Mouse (Mus musculus) MEL (cell line): Measurements from ENCODE around the gene Pcdh17. TPM values are rescaled to one million over a fixed set of nuclear protein-coding genes. Genes with fewer than 3 reads are reported as not detected.

Experiments
- DNase-seq: peaks from one replicate; pipeline ENCODE4 v3.0.0; 2011; ENCODE audit warnings: low read depth, low spot score
- H3K27ac ChIP-seq: 2 replicates; pipeline ENCODE4 v1.5.1; 2012; ENCODE audit warnings: low read depth, mild to moderate bottlenecking, control low read depth, low read length, moderate library complexity; ENCODE audit not compliant: control insufficient read depth
- H3K27me3 ChIP-seq, 2 experiments: fragments of 150-350 bp in 1 of 2; sonication (generic) in 1 of 2; 2 replicates each; pipeline ENCODE4 v1.6.1; 2012; ENCODE audit warnings: low read length in 2 of 2, mild to moderate bottlenecking in 2 of 2, improper control_type of control experiment in 1 of 2, moderate library complexity in 1 of 2; ENCODE audit not compliant: insufficient read depth in 2 of 2, control insufficient read depth in 1 of 2
- H3K36me3 ChIP-seq, 2 experiments: 2 replicates each; pipeline ENCODE4 v1.6.1; 2012 to 2014; ENCODE audit warnings: low read length in 2 of 2, improper control_type of control experiment in 1 of 2, inconsistent platforms in 1 of 2, mild to moderate bottlenecking in 1 of 2; ENCODE audit not compliant: insufficient read depth in 2 of 2, control insufficient read depth in 1 of 2
- H3K4me1 ChIP-seq, 2 experiments: fragments of 150-350 bp in 1 of 2; sonication (generic) in 1 of 2; 2 replicates each; pipeline ENCODE4 v1.6.1; 2012; ENCODE audit warnings: low read length in 2 of 2, improper control_type of control experiment in 1 of 2, mild to moderate bottlenecking in 1 of 2; ENCODE audit not compliant: insufficient read depth in 2 of 2, control insufficient read depth in 1 of 2
- H3K4me3 ChIP-seq, 2 experiments: fragments of 150-350 bp in 1 of 2; sonication (generic) in 1 of 2; 2 replicates each; pipeline ENCODE4 v1.5.1; 2012; ENCODE audit warnings: low read depth in 2 of 2, low read length in 2 of 2, mild to moderate bottlenecking in 2 of 2, moderate library complexity in 2 of 2, control low read depth in 1 of 2, improper control_type of control experiment in 1 of 2; ENCODE audit not compliant: control insufficient read depth in 1 of 2, insufficient read depth in 1 of 2
- H3K79me2 ChIP-seq: 2 replicates; pipeline ENCODE4 v1.6.1; 2012; ENCODE audit warnings: mild to moderate bottlenecking, low read length, moderate library complexity; ENCODE audit not compliant: control insufficient read depth, poor library complexity, insufficient read depth
- H3K9ac ChIP-seq: 2 replicates; pipeline ENCODE4 v1.6.1; 2012; ENCODE audit warnings: low read depth, mild to moderate bottlenecking, control low read depth, low read length, moderate library complexity; ENCODE audit not compliant: control insufficient read depth, poor library complexity, severe bottlenecking
- H3K9me3 ChIP-seq: fragments of 150-350 bp; sonication (generic); replicated peaks from 2 replicates; pipeline ENCODE4 v1.6.1; 2012; ENCODE audit warnings: mild to moderate bottlenecking, low read length, improper control_type of control experiment, moderate library complexity; ENCODE audit not compliant: insufficient read depth
- BHLHE40 ChIP-seq: IDR thresholded peaks from 2 replicates; pipeline ENCODE4 v1.6.1; 2012; ENCODE audit warnings: low read depth, mild to moderate bottlenecking, inconsistent platforms, low read length, improper control_type of control experiment, borderline replicate concordance
- CHD1 ChIP-seq: IDR thresholded peaks from 2 replicates; pipeline ENCODE4 v1.6.1; 2012; ENCODE audit warnings: low read depth, mild to moderate bottlenecking, inconsistent platforms, low read length, improper control_type of control experiment
- CTCF ChIP-seq, 3 experiments: IDR thresholded peaks in 2 of 3; conservative IDR thresholded peaks in 1 of 3; 2 replicates each; pipeline ENCODE4 v1.5.1; 2011 to 2012; ENCODE audit warnings: low read length in 3 of 3, low read depth in 2 of 3, mild to moderate bottlenecking in 2 of 3, improper control_type of control experiment in 1 of 3, inconsistent platforms in 1 of 3, mixed read lengths in 1 of 3, moderate library complexity in 1 of 3; ENCODE audit not compliant: control insufficient read depth in 1 of 3, insufficient read depth in 1 of 3, poor library complexity in 1 of 3, severe bottlenecking in 1 of 3
- EP300 ChIP-seq, 2 experiments: IDR thresholded peaks; 2 replicates each; pipeline ENCODE4 v1.6.1; 2011; ENCODE audit warnings: improper control_type of control experiment in 2 of 2, low read length in 2 of 2, low read depth in 1 of 2, mild to moderate bottlenecking in 1 of 2
- ETS1 ChIP-seq: IDR thresholded peaks from 2 replicates; pipeline ENCODE4 v1.6.1; 2012; ENCODE audit warnings: low read depth, mild to moderate bottlenecking, inconsistent platforms, low read length, improper control_type of control experiment, moderate library complexity
- JUND ChIP-seq: IDR thresholded peaks from 2 replicates; pipeline ENCODE4 v1.6.1; 2011; ENCODE audit warnings: low read depth, mild to moderate bottlenecking, improper control_type of control experiment, low read length
- MAX ChIP-seq: IDR thresholded peaks from 2 replicates; pipeline ENCODE4 v1.6.1; 2011; ENCODE audit warnings: low read length, improper control_type of control experiment
- MXI1 ChIP-seq: IDR thresholded peaks from 2 replicates; pipeline ENCODE4 v1.6.1; 2011; ENCODE audit warnings: mild to moderate bottlenecking, low read depth, low read length, improper control_type of control experiment
- NELFE ChIP-seq: IDR thresholded peaks from 2 replicates; pipeline ENCODE4 v1.6.1; 2011; ENCODE audit warnings: low read depth, low read length, improper control_type of control experiment
- NRF1 ChIP-seq: IDR thresholded peaks from 2 replicates; pipeline ENCODE4 v1.6.1; 2014; ENCODE audit warnings: low read depth, mild to moderate bottlenecking, inconsistent platforms, low read length, improper control_type of control experiment, moderate library complexity; ENCODE audit not compliant: poor library complexity, insufficient read depth, severe bottlenecking
- RAD21 ChIP-seq: IDR thresholded peaks from 2 replicates; pipeline ENCODE4 v1.6.1; 2011; ENCODE audit warnings: mild to moderate bottlenecking, low read depth, low read length, improper control_type of control experiment
- TAL1 ChIP-seq: IDR thresholded peaks from 2 replicates; pipeline ENCODE4 v1.6.1; 2012; ENCODE audit warnings: mild to moderate bottlenecking, inconsistent platforms, low read length, moderate library complexity, mixed read lengths
- TBP ChIP-seq: IDR thresholded peaks from 2 replicates; pipeline ENCODE4 v1.8.0; 2011; ENCODE audit warnings: low read depth, low read length, improper control_type of control experiment
- UBTF ChIP-seq: IDR thresholded peaks from 2 replicates; pipeline ENCODE4 v1.6.1; 2012; ENCODE audit warnings: low read depth, mild to moderate bottlenecking, inconsistent platforms, low read length, improper control_type of control experiment, moderate library complexity, borderline replicate concordance; ENCODE audit not compliant: insufficient read depth
- ZC3H11A ChIP-seq: IDR thresholded peaks from 2 replicates; pipeline ENCODE4 v1.6.1; 2012; ENCODE audit warnings: low read depth, mild to moderate bottlenecking, inconsistent platforms, low read length, improper control_type of control experiment
- ZKSCAN1 ChIP-seq: IDR thresholded peaks from 2 replicates; pipeline ENCODE4 v1.6.1; 2012; ENCODE audit warnings: low read depth, mild to moderate bottlenecking, inconsistent platforms, low read length, improper control_type of control experiment, moderate library complexity
- ZMIZ1 ChIP-seq: IDR thresholded peaks from 2 replicates; pipeline ENCODE4 v1.6.1; 2012; ENCODE audit warnings: low read depth, mild to moderate bottlenecking, inconsistent platforms, low read length, improper control_type of control experiment, moderate library complexity
- polyA plus RNA-seq, 2 experiments: library from polyadenylated mRNA; stranded (reverse) in 1 of 2; unstranded in 1 of 2; fragments of >175 nt in 1 of 2; fragments of >200 nt in 1 of 2; gene quantifications; 2 replicates each; pipeline versions ENCODE4 v1.2.1 to v1.2.4; 2012; ENCODE audit warnings: low replicate concordance in 2 of 2, low read depth in 1 of 2; ENCODE audit not compliant: insufficient read length in 2 of 2, insufficient read depth in 1 of 2, missing spikeins in 1 of 2
- total RNA-seq: library from RNA; depleted of rRNA; stranded (reverse); fragments of 300-350 nt; gene quantifications from 2 replicates; pipeline ENCODE4 v1.2.3, GENCODE M21; 2012

Pcdh17 gene
- total and polyA plus RNA-seq, 3 experiments = not detected

DNA sequence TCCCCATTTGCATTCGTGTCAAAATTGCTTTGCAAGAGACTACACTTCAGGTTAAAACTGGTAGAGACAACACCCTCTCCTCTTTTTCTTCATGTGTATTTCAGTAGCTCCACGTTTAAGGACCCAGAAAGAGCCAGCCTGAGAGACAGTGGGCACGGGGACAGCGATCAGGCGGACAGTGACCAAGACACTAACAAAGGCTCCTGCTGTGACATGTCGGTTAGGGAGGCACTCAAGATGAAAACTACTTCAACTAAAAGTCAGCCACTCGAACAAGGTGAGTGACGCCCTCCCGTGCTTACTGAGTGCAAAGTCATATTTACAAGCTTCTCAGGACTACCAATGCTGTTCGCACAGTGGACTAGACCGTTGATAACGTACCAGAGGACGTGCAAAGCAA, 34.0 kb downstream of the Pcdh17 start:
- H3K27me3 ChIP-seq = no peaks in the 10 kb centered on the region
- H3K9me3 ChIP-seq = no peaks in the 10 kb centered on the region
- H3K4me1 ChIP-seq = no peaks in the 10 kb centered on the region
- H3K36me3 ChIP-seq = no peaks in the 10 kb centered on the region
- TF ChIP-seq JUND (no peak), TAL1 (no peak), ZMIZ1 (no peak), UBTF (no peak)
- H3K4me3 ChIP-seq = no peak overlapping the region
- no peaks in the 10 kb centered on the region for H3K79me2 ChIP-seq
- DNase-seq = no peak
- no peak overlapping the region for H3K27ac ChIP-seq
- H3K9ac ChIP-seq = no peak overlapping the region

DNA sequence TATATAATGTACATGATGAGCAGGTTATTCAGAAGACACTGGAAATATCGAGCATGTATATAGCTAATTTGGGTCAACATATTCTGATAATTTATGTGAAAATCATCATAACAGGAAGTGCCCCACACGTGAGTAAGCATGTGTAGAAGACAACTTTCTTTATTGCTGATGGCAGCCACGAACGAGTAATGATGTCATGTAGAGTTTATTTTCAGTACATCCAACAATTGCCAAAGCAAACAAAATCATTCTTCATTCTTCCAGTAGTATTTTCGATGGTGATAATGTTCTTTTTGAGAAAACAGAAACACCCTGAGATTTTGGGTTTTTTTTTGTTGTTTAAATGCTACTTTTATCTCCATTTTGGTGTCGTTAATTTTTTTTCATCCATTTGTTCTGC, 37.2 kb downstream of the Pcdh17 start:
- TF ChIP-seq MXI1 (no peak), ZKSCAN1 (no peak), ZC3H11A (no peak), TAL1 (no peak), TBP (no peak), NELFE (no peak), ETS1 (no peak), JUND (no peak), RAD21 (no peak), EP300 (IDR thresholded peaks at IDR 0.05; ENCODE audit: low read depth in 1 of 2, low read length in 2 of 2) (no peak), CHD1 (no peak), NRF1 (no peak), BHLHE40 (no peak), MAX (no peak), CTCF (IDR thresholded peaks at IDR 0.05 in 2 of 3, conservative IDR thresholded peaks at IDR 0.05 in 1 of 3; ENCODE audit: control insufficient read depth in 1 of 3, insufficient read depth in 1 of 3, low read depth in 2 of 3, low read length in 3 of 3, poor library complexity in 1 of 3, severe bottlenecking in 1 of 3) (no peak)
- DNase-seq = no peak
- Histone ChIP-seq H3K9me3 (no peaks in the 10 kb centered on the region), H3K27me3 (no peaks in the 10 kb centered on the region), H3K79me2 (no peaks in the 10 kb centered on the region), H3K4me1 (no peaks in the 10 kb centered on the region), H3K4me3 (no peak overlapping the region), H3K9ac (no peak overlapping the region), H3K27ac (no peak overlapping the region), H3K36me3 (no peaks in the 10 kb centered on the region)
